Mouse (Mus musculus) bone marrow macrophage, adult 2 months (primary cell): ENCODE measurements around the gene Hmgcs2.

Source experiments
- CTCF ChIP-seq: IDR thresholded peaks from 2 replicates; pipeline ENCODE4 v1.5.1; 2012; ENCODE audit warnings: low read depth, mild to moderate bottlenecking, low read length, moderate library complexity
- POLR2A ChIP-seq: IDR thresholded peaks from 2 replicates; pipeline ENCODE4 v1.6.1; 2012; ENCODE audit warnings: mild to moderate bottlenecking, low read depth, low read length, borderline replicate concordance

GRCm38 (mm10) chr3:98259271-98259751, 20.9 kb upstream of the Hmgcs2 start:
- no peak for TF ChIP-seq CTCF
- TF ChIP-seq POLR2A: no peak
